Mouse (Mus musculus): Measurements from ENCODE around the gene Otop2. TPM values are rescaled to one million over a fixed set of nuclear protein-coding genes. Genes with fewer than 3 reads are reported as not detected.

The Otop2 gene
- polyA plus RNA-seq, 1 experiment = 0.11 TPM

DNA sequence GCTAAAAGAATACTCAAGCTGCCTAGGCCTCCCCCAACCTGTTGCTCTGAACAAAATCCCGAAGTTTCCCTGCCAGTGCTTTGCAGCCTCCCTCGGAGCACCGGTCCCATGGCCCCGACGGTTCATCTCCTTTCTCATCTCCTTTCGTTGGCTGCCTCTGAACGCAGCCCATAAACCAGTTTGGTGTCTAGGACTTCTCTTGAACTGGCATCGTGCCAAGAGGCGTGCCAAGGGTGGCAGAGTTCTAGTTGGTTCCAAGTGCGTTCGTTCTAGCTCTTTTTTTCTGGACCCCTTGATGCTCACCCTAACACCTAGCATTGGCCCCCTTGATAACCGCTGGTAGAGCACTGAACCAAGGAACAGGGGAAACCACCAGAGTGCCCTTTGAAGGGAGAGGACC, 28.3 kb downstream of the Otop2 start:
- Histone ChIP-seq H3K36me3 (replicated peaks; ENCODE audit: low read length) (no peaks in the 10 kb centered on the region), H3K4me3 (replicated peaks) (no peak overlapping the region), H3K27me3 (replicated peaks) (peaks cover 96% of the 10 kb centered on the region), H3K9me3 (no peaks in the 10 kb centered on the region), H3K4me1 (peaks cover 9% of the 10 kb centered on the region)
- no peak for TF ChIP-seq GATA1 (IDR thresholded peaks at IDR 0.05; ENCODE audit: borderline replicate concordance, low read length)
- no peak for TF ChIP-seq FLI1 (IDR thresholded peaks at IDR 0.05; ENCODE audit: low read length)

DNA sequence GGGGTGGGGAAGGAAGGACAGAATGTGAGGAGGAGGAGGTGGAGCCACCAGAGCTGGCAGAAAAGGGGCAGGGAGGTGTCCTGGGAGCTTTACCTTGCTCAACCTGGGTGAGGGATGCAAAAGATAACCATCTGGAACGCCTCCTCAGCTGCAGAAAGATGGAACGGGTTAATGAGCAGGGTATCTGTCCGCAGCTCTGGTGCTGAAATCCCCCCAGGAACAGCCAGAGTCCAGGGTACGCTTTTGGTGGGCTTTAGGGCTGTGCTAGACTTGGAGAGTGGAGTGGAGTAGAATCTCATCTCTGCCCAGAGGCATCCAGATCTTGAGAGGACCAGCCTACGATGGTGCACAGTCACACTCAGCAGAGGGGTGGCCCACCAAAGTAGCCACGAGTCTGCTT, 29.2 kb downstream of the Otop2 start:
- Histone ChIP-seq H3K36me3 (replicated peaks; ENCODE audit: low read length) (no peaks in the 10 kb centered on the region), H3K27me3 (replicated peaks) (peaks cover 95% of the 10 kb centered on the region), H3K9me3 (no peaks in the 10 kb centered on the region), H3K4me3 (replicated peaks) (no peak overlapping the region), H3K4me1 (peaks cover 9% of the 10 kb centered on the region)
- no peak for TF ChIP-seq GATA1 (IDR thresholded peaks at IDR 0.05; ENCODE audit: borderline replicate concordance, low read length)
- no peak for TF ChIP-seq FLI1 (IDR thresholded peaks at IDR 0.05; ENCODE audit: low read length)

DNA sequence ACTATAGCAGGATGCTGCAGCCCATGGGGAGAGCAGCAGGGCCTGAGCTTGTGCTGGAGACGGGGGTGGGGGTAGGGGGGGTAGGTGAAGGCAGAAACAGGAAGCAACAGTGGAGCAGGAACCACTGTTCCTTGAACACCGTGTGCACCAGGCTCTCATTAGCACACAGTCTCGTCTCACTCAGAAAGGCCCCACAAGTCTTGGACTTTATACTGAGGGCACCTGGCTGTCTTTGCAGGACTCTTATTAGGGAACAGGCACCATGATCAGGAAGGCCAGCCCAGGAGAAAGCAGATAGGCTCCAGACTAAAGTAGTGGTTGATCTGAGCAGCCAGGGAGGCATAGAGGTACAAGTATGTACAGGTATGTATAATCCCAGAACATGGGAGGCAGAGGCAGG, 30.4 kb downstream of the Otop2 start:
- H3K27me3 ChIP-seq (replicated peaks) = peaks cover 95% of the 10 kb centered on the region
- TF ChIP-seq FLI1 (IDR thresholded peaks at IDR 0.05; ENCODE audit: low read length) = no peak
- no peak for TF ChIP-seq GATA1 (IDR thresholded peaks at IDR 0.05; ENCODE audit: borderline replicate concordance, low read length)

GRCm38 (mm10) chr11:115337826-115338225, 30.9 kb downstream of the Otop2 start:
- no peak for TF ChIP-seq FLI1 (IDR thresholded peaks at IDR 0.05; ENCODE audit: low read length)
- no peak for TF ChIP-seq GATA1 (IDR thresholded peaks at IDR 0.05; ENCODE audit: borderline replicate concordance, low read length)
- peaks cover 95% of the 10 kb centered on the region for H3K27me3 ChIP-seq (replicated peaks)
- peaks cover 9% of the 10 kb centered on the region for H3K4me1 ChIP-seq
- H3K36me3 ChIP-seq (replicated peaks; ENCODE audit: low read length) = no peaks in the 10 kb centered on the region
- H3K4me3 ChIP-seq (replicated peaks) = no peak overlapping the region
- H3K9me3 ChIP-seq = no peaks in the 10 kb centered on the region

More for the DNA sequence above, 30.4 kb downstream of the Otop2 start:
- Histone ChIP-seq H3K9me3 (no peaks in the 10 kb centered on the region), H3K4me3 (replicated peaks) (no peak overlapping the region), H3K36me3 (replicated peaks; ENCODE audit: low read length) (no peaks in the 10 kb centered on the region), H3K4me1 (peaks cover 9% of the 10 kb centered on the region)

- peaks cover 92% of the 10 kb centered on the region for H3K27me3 ChIP-seq (replicated peaks)
These were observed 34.3 kb downstream of the Otop2 start for GRCm38 (mm10) chr11:115341246-115341645.

GRCm38 (mm10) chr11:115341866-115342265, 34.9 kb downstream of the Otop2 start:
- Histone ChIP-seq H3K36me3 (replicated peaks; ENCODE audit: low read length) (no peaks in the 10 kb centered on the region), H3K27me3 (replicated peaks) (peaks cover 92% of the 10 kb centered on the region), H3K4me1 (peaks cover 11% of the 10 kb centered on the region), H3K4me3 (replicated peaks) (no peak overlapping the region), H3K9me3 (no peaks in the 10 kb centered on the region)
- TF ChIP-seq GATA1 (IDR thresholded peaks at IDR 0.05; ENCODE audit: borderline replicate concordance, low read length) (no peak), FLI1 (IDR thresholded peaks at IDR 0.05; ENCODE audit: low read length) (no peak)

More at GRCm38 (mm10) chr11:115341246-115341645, 34.3 kb downstream of the Otop2 start:
- TF ChIP-seq GATA1 (IDR thresholded peaks at IDR 0.05; ENCODE audit: borderline replicate concordance, low read length) = no peak
- Histone ChIP-seq H3K4me1 (peaks cover 11% of the 10 kb centered on the region), H3K9me3 (no peaks in the 10 kb centered on the region), H3K36me3 (replicated peaks; ENCODE audit: low read length) (no peaks in the 10 kb centered on the region), H3K4me3 (replicated peaks) (no peak overlapping the region)

GRCm38 (mm10) chr11:115344967-115345366, 38.0 kb downstream of the Otop2 start:
- TF ChIP-seq FLI1 (IDR thresholded peaks at IDR 0.05; ENCODE audit: low read length) (no peak), GATA1 (IDR thresholded peaks at IDR 0.05; ENCODE audit: borderline replicate concordance, low read length) (no peak)
- Histone ChIP-seq H3K36me3 (replicated peaks; ENCODE audit: low read length) (no peaks in the 10 kb centered on the region), H3K4me3 (replicated peaks) (no peak overlapping the region), H3K9me3 (no peaks in the 10 kb centered on the region), H3K4me1 (peaks cover 6% of the 10 kb centered on the region; the same call in 1 of the 2 replicates), H3K27me3 (replicated peaks) (peaks cover 94% of the 10 kb centered on the region)

- H3K4me3 ChIP-seq (replicated peaks) = no peak overlapping the region
- H3K27me3 ChIP-seq (replicated peaks) = peaks cover 94% of the 10 kb centered on the region
- peaks cover 6% of the 10 kb centered on the region; the same call in 1 of the 2 replicates for H3K4me1 ChIP-seq
- no peaks in the 10 kb centered on the region for H3K36me3 ChIP-seq (replicated peaks; ENCODE audit: low read length)
- TF ChIP-seq GATA1 (IDR thresholded peaks at IDR 0.05; ENCODE audit: borderline replicate concordance, low read length) (no peak), FLI1 (IDR thresholded peaks at IDR 0.05; ENCODE audit: low read length) (no peak)
- H3K9me3 ChIP-seq = no peaks in the 10 kb centered on the region
These were observed 38.6 kb downstream of the Otop2 start for GRCm38 (mm10) chr11:115345515-115345914.

DNA sequence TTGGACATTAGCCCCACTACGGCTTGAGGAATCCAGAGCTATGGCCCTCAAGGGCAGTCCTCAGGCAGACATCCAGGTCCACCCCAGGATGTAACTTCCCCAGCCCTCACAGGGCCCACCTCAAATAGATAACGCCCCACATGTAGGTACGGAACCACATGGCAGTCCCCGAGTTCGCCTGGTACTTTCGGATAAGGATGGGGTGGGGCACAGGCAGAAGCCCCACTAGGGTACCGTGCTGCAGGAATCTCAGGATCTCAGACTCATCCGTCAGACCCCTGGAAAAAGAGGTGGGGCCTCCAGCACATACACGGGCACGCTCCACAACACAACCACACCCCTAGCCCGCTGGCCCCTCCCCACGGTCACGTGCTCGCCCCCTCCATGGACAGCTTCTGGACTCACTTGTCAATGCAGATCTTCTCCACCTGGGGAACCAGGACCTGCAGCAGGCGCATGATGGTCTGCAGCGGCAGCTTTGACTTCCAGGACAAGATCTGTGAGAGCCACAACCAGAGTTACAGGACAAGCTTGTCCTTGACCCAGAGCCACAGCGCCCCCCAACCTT, 41.8 kb downstream of the Otop2 start:
- Histone ChIP-seq H3K4me3 (replicated peaks) (no peak overlapping the region), H3K36me3 (replicated peaks; ENCODE audit: low read length) (no peaks in the 10 kb centered on the region), H3K27me3 (replicated peaks) (peaks cover 96% of the 10 kb centered on the region), H3K9me3 (peaks cover 5% of the 10 kb centered on the region; the same call in 1 of the 2 replicates), H3K4me1 (peaks cover 14% of the 10 kb centered on the region)
- TF ChIP-seq GATA1 (IDR thresholded peaks at IDR 0.05; ENCODE audit: borderline replicate concordance, low read length) (no peak), FLI1 (IDR thresholded peaks at IDR 0.05; ENCODE audit: low read length) (no peak)

- no peak for TF ChIP-seq FLI1 (IDR thresholded peaks at IDR 0.05; ENCODE audit: low read length)
- no peak for TF ChIP-seq GATA1 (IDR thresholded peaks at IDR 0.05; ENCODE audit: borderline replicate concordance, low read length)
- peaks cover 90% of the 10 kb centered on the region for H3K27me3 ChIP-seq (replicated peaks)
These were observed 43.0 kb downstream of the Otop2 start for GRCm38 (mm10) chr11:115349976-115350375.

More at GRCm38 (mm10) chr11:115349976-115350375, 43.0 kb downstream of the Otop2 start:
- Histone ChIP-seq H3K4me1 (peaks cover 15% of the 10 kb centered on the region), H3K36me3 (replicated peaks; ENCODE audit: low read length) (no peaks in the 10 kb centered on the region), H3K4me3 (replicated peaks) (no peak overlapping the region), H3K9me3 (peaks cover 5% of the 10 kb centered on the region; the same call in 1 of the 2 replicates)

Data from megakaryocyte, embryonic 14.5 days (primary cell).